8 mouse cellular contexts compared by ENCODE assay signal in genomic region chr8:116994016-116994716, GRCm38 (mm10). TPM values are rescaled to one million over a fixed set of nuclear protein-coding genes. Genes with fewer than 3 reads are reported as not detected.
A peak's percentile ranks its signal among the peaks of the same experiment; 100 is the strongest.
DNase-seq lines count a peak whose midpoint lies in the region; ATAC-seq and TF ChIP-seq lines count a peak whose summit lies in the region.

No protein-coding gene starts in this region.

- no peak for ATAC-seq in lung, embryonic 14.5 days (ENCODE audit: insufficient read depth)

- TF ChIP-seq POLR2A in lung, adult 2 months (IDR thresholded peaks at IDR 0.05; ENCODE audit: borderline replicate concordance, extremely low read depth, low read depth, low read length) = no peak
- TF ChIP-seq POLR2A in olfactory bulb, adult 2 months (IDR thresholded peaks at IDR 0.05; ENCODE audit: insufficient read depth, low read depth, low read length) = no peak

- WGBS in lung, embryonic 14.5 days = 59% methylated on average over 11 of the region's 11 CpGs
- 57% methylated on average over 11 of the region's 11 CpGs for WGBS in lung, adult 2 months
- 68% methylated on average over 11 of the region's 11 CpGs for WGBS in limb, embryonic 10.5 days
- WGBS in olfactory bulb, adult 2 months = 60% methylated on average over 11 of the region's 11 CpGs

- TF ChIP-seq CTCF in lung, embryonic 14.5 days (IDR thresholded peaks at IDR 0.05; ENCODE audit: low read depth) = no peak
- no peak for TF ChIP-seq CTCF in lung, adult 2 months (IDR thresholded peaks at IDR 0.05; ENCODE audit: insufficient read depth, low read length)
- no peak for TF ChIP-seq CTCF in olfactory bulb, adult 2 months (IDR thresholded peaks at IDR 0.05; ENCODE audit: insufficient read depth, low read depth, low read length)

- H3K4me2 ChIP-seq in lung, embryonic 14.5 days = peak overlapping the region; percentile 97

- no peaks in the 10 kb centered on the region for H3K27me3 ChIP-seq in lung, embryonic 14.5 days (ENCODE audit: insufficient read depth, low read length)
- H3K27me3 ChIP-seq in limb, embryonic 10.5 days (ENCODE audit: low read depth, poor library complexity, severe bottlenecking) = no peaks in the 10 kb centered on the region

- no peaks in the 10 kb centered on the region for H3K9me3 ChIP-seq in lung, embryonic 14.5 days (ENCODE audit: low read depth, low read length)
- H3K9me3 ChIP-seq in limb, embryonic 10.5 days (replicated peaks) = no peaks in the 10 kb centered on the region

- H3K27ac ChIP-seq in lung, embryonic 14.5 days (ENCODE audit: low read depth) = no peak overlapping the region
- H3K27ac ChIP-seq in limb, embryonic 10.5 days = peak overlapping the region; percentile 88
- no peak overlapping the region for H3K27ac ChIP-seq in olfactory bulb, adult 2 months (ENCODE audit: insufficient read depth, low read depth, low read length)

- peak; percentile 33 to 60 for DNase-seq in adrenal gland, adult (ENCODE audit: inconsistent age in 2 of 2, low spot score in 1 of 2)
- DNase-seq in adrenal gland, postnatal 4 days (ENCODE audit: low spot score in 2 of 2) = no peak
- no peak for DNase-seq in lung, embryonic 14.5 days
- DNase-seq in lung, adult 2 months = no peak
- DNase-seq in limb, embryonic 10.5 days (ENCODE audit: low spot score) = no peak
- DNase-seq in c-Kit-positive CD71-positive TER-119-positive erythroid progenitor cells, embryonic 14.5 days (ENCODE audit: low spot score) = no peak
- DNase-seq in lung, postnatal 10 days = no peak

- H3K36me3 ChIP-seq in lung, embryonic 14.5 days (ENCODE audit: insufficient read depth) = no peaks in the 10 kb centered on the region; the same call in 1 of the 2 replicates
- H3K36me3 ChIP-seq in limb, embryonic 10.5 days = peaks cover 18% of the 10 kb centered on the region

- H3K4me1 ChIP-seq in lung, embryonic 14.5 days (ENCODE audit: insufficient read depth) = no peaks in the 10 kb centered on the region
- H3K4me1 ChIP-seq in lung, adult 2 months (ENCODE audit: control insufficient read depth, insufficient read depth, low read length) = peaks cover 5% of the 10 kb centered on the region
- peaks cover 20% of the 10 kb centered on the region for H3K4me1 ChIP-seq in limb, embryonic 10.5 days
- peaks cover 6% of the 10 kb centered on the region; the same call in 1 of the 2 replicates for H3K4me1 ChIP-seq in olfactory bulb, adult 2 months (ENCODE audit: control insufficient read depth, insufficient read depth, low read length)

- peak overlapping the region; percentile 29; the same call in 1 of the 2 replicates for H3K9ac ChIP-seq in lung, embryonic 14.5 days

- H3K4me3 ChIP-seq in lung, embryonic 14.5 days (ENCODE audit: low read depth, low read length) = peak overlapping the region; percentile 65
- H3K4me3 ChIP-seq in lung, adult 2 months (replicated peaks; ENCODE audit: extremely low read depth, low read depth, low read length) = no peak overlapping the region
- peak overlapping the region; percentile 71 for H3K4me3 ChIP-seq in limb, embryonic 10.5 days
- peak overlapping the region; percentile 51 for H3K4me3 ChIP-seq in olfactory bulb, adult 2 months (ENCODE audit: insufficient read depth, low read depth, low read length)

RNA-seq across cellular contexts. Expression of gene Gcsh, which starts 0.8 kb away (rescaled TPM):
- 10 to 100 TPM; 93.6 to 96.6 TPM for total RNA-seq in adrenal gland, postnatal 4 days (2021)
- polyA plus RNA-seq in lung, embryonic 14.5 days (2014; fragmentation: Nextera tagmentation; extraction: Ambion mirVana) = 142 and 143 TPM in 2 replicates
- 10.2 and 14.7 TPM in 2 replicates for polyA plus RNA-seq in lung, adult 2 months (2012; rRNA removed)
- polyA plus RNA-seq in limb, embryonic 10.5 days (2016; fragmentation: Nextera tagmentation; extraction: Ambion mirVana) = 175 and 200 TPM in 2 replicates
- not detected in 2 replicates for polyA plus RNA-seq in olfactory bulb, adult 2 months (2012; ENCODE audit: insufficient read depth, insufficient read length, low replicate concordance, missing spikeins)

RNA-seq across cellular contexts. Expression of gene 1700030J22Rik, which starts 15.4 kb away (rescaled TPM):
- 1 to 10 TPM in 1 of 2 experiments, under 1 TPM in 1; 0.96 to 1.5 TPM for total RNA-seq in adrenal gland, postnatal 4 days (2021)
- 1.8 and 1.9 TPM in 2 replicates for polyA plus RNA-seq in lung, embryonic 14.5 days (2014; fragmentation: Nextera tagmentation; extraction: Ambion mirVana)
- 1.2 and 1.5 TPM in 2 replicates for polyA plus RNA-seq in lung, adult 2 months (2012; rRNA removed)
- polyA plus RNA-seq in limb, embryonic 10.5 days (2016; fragmentation: Nextera tagmentation; extraction: Ambion mirVana) = 1.5 and 2.3 TPM in 2 replicates
- polyA plus RNA-seq in olfactory bulb, adult 2 months (2012; ENCODE audit: insufficient read depth, insufficient read length, low replicate concordance, missing spikeins) = not detected in 2 replicates

RNA-seq across cellular contexts. Expression of gene Atmin, which starts 51.0 kb away (rescaled TPM):
- total RNA-seq in adrenal gland, postnatal 4 days (2021) = 10 to 100 TPM; 20.9 to 23.2 TPM
- polyA plus RNA-seq in lung, embryonic 14.5 days (2014; fragmentation: Nextera tagmentation; extraction: Ambion mirVana) = 15.4 and 15.8 TPM in 2 replicates
- 13.9 and 15.9 TPM in 2 replicates for polyA plus RNA-seq in lung, adult 2 months (2012; rRNA removed)
- polyA plus RNA-seq in limb, embryonic 10.5 days (2016; fragmentation: Nextera tagmentation; extraction: Ambion mirVana) = 12.1 and 12.4 TPM in 2 replicates
- not detected in 2 replicates for polyA plus RNA-seq in olfactory bulb, adult 2 months (2012; ENCODE audit: insufficient read depth, insufficient read length, low replicate concordance, missing spikeins)

Comparison
In these comparisons a context has a peak if more than half of its experiments do, and no peak if none do; other contexts are left out.
1. DNase-seq: peak in adrenal gland, adult (2 of 2); none in adrenal gland, postnatal 4 days (0 of 2), lung, embryonic 14.5 days (single experiment), lung, adult 2 months (single experiment), limb, embryonic 10.5 days (single experiment), c-Kit-positive CD71-positive TER-119-positive erythroid progenitor cells, embryonic 14.5 days (single experiment) and lung, postnatal 10 days (single experiment).
2. RNA of gene Atmin, which starts 51.0 kb away (polyA plus RNA-seq): 13.9 to 15.9 TPM in lung, adult 2 months, 15.4 to 15.8 TPM in lung, embryonic 14.5 days and 12.1 to 12.4 TPM in limb, embryonic 10.5 days; not detected in olfactory bulb, adult 2 months; every median in the first group is over 10 times any median in the second.